Mouse (Mus musculus): Measurements from ENCODE around the gene Sh3bp4.

GRCm38 (mm10) chr1:89057430-89057829 lies 12.8 kb upstream of the Sh3bp4 start:
- TF ChIP-seq CTCF (IDR thresholded peaks at IDR 0.05; ENCODE audit: low read depth, low read length): no peak
- no peak for TF ChIP-seq POLR2A (IDR thresholded peaks at IDR 0.05; ENCODE audit: borderline replicate concordance, low read depth, low read length)

All from bone marrow macrophage, adult 2 months (primary cell).